Mouse (Mus musculus): ENCODE data around the gene Vdr.
A peak's percentile ranks its signal among the peaks of the same experiment; 100 is the strongest.

DNA sequence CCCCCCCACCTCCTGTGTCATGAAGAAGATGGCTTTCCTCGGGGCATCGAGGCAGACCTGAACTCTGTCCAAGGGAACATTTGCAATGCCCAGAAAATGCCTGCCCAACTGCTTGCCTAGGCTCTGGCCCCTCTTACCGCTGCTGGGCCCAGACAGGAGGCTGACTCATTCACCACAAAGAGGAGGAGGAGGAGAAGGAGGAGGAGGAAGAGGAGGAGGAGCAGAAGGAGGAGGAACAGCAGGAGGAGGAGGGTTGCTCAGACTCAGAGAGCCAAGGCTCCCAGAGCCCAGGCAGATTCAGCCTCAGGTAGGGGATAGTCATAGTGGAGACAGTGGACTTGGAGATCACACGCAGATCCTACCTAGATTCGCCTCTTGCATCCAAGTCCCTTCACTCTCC, 3.2 kb downstream of the Vdr start:
- no peak for TF ChIP-seq CTCF (IDR thresholded peaks at IDR 0.05; ENCODE audit: extremely low read depth, insufficient read length, insufficient replicate concordance, low read depth, low read length)
- peak; percentile 82; the same call in 1 of the 2 replicates for TF ChIP-seq POLR2A (IDR thresholded peaks at IDR 0.05; ENCODE audit: low read depth, low read length)
